Mouse (Mus musculus) fibroblast of lung, adult 2 months (primary cell): ENCODE data around the gene Ndufv3.
A peak's percentile ranks its signal among the peaks of the same experiment; 100 is the strongest.
"Not testable (repeated sequence)": the region's sequence is repeated elsewhere in the genome, so short reads cannot be mapped to it uniquely, and the experiment has no call there.

Experiments
- DNase-seq: peaks from one replicate; pipeline ENCODE4 v3.0.0-alpha.2; 2011; ENCODE audit warnings: low read depth

Ndufv3 gene

GRCm38 (mm10) chr17:31511792-31512495, 8.0 kb upstream of the Ndufv3 start:
- DNase-seq = peak; percentile 72

GRCm38 (mm10) chr17:31512593-31512992, 7.3 kb upstream of the Ndufv3 start:
- DNase-seq = no peak

- DNase-seq = no peak
These were observed 5.2 kb upstream of the Ndufv3 start for GRCm38 (mm10) chr17:31514696-31515095.

- DNase-seq = no peak
These were observed 470 bp upstream of the Ndufv3 start for GRCm38 (mm10) chr17:31519344-31519945.

- DNase-seq = no peak
These were observed 980 bp downstream of the Ndufv3 start for GRCm38 (mm10) chr17:31520895-31521294.

- DNase-seq = no peak
These were observed 2.0 kb downstream of the Ndufv3 start for GRCm38 (mm10) chr17:31521948-31522347.

GRCm38 (mm10) chr17:31525114-31525513, 5.2 kb downstream of the Ndufv3 start:
- DNase-seq = no peak

GRCm38 (mm10) chr17:31525816-31526215, 5.9 kb downstream of the Ndufv3 start:
- DNase-seq = no peak

GRCm38 (mm10) chr17:31529314-31529713, 9.4 kb downstream of the Ndufv3 start:
- no peak for DNase-seq

GRCm38 (mm10) chr17:31531441-31532158, 11.7 kb downstream of the Ndufv3 start:
- no peak for DNase-seq

- not testable (repeated sequence) for DNase-seq
These were observed 12.4 kb downstream of the Ndufv3 start for GRCm38 (mm10) chr17:31532331-31532730.

- DNase-seq = no peak
These were observed 15.4 kb downstream of the Ndufv3 start for GRCm38 (mm10) chr17:31535358-31535757.

- no peak for DNase-seq
These were observed 16.1 kb downstream of the Ndufv3 start for GRCm38 (mm10) chr17:31535871-31536629.

GRCm38 (mm10) chr17:31540101-31540500, 20.2 kb downstream of the Ndufv3 start:
- no peak for DNase-seq

- no peak for DNase-seq
These were observed 21.0 kb downstream of the Ndufv3 start for GRCm38 (mm10) chr17:31540809-31541459.

- DNase-seq = no peak
These were observed 21.5 kb downstream of the Ndufv3 start for GRCm38 (mm10) chr17:31541460-31541831.

GRCm38 (mm10) chr17:31543574-31543973, 23.7 kb downstream of the Ndufv3 start:
- no peak for DNase-seq

- no peak for DNase-seq
These were observed 26.7 kb downstream of the Ndufv3 start for GRCm38 (mm10) chr17:31546444-31547196.

GRCm38 (mm10) chr17:31547974-31548373, 28.1 kb downstream of the Ndufv3 start:
- DNase-seq = no peak

GRCm38 (mm10) chr17:31549389-31549788, 29.5 kb downstream of the Ndufv3 start:
- no peak for DNase-seq

GRCm38 (mm10) chr17:31552601-31553000, 32.7 kb downstream of the Ndufv3 start:
- DNase-seq = not testable (repeated sequence)
